Mouse (Mus musculus) monocyte, adult 5-6 weeks (primary cell): ENCODE results near the gene Rpn1. TPM values are rescaled to one million over a fixed set of nuclear protein-coding genes. Genes with fewer than 3 reads are reported as not detected.

Source experiments
- ATAC-seq: fragments of 153-309, 156-312 bp; replicated peaks from 2 replicates; pipeline ENCODE4 v1.8.0; 2017; ENCODE audit warnings: mild to moderate bottlenecking; ENCODE audit not compliant: low TSS enrichment, insufficient number of reproducible peaks, severe bottlenecking, poor library complexity, low FRiP score
- total RNA-seq: library from RNA; stranded (forward); fragments of 200-1000, 200-491, 200-594 nt; gene quantifications from 3 replicates; pipeline ENCODE4 v1.2.3, GENCODE M21; 2017

Rpn1 gene
- total RNA-seq, result 66.8 to 91.7 TPM (median 77.6 TPM) in 3 replicates

DNA sequence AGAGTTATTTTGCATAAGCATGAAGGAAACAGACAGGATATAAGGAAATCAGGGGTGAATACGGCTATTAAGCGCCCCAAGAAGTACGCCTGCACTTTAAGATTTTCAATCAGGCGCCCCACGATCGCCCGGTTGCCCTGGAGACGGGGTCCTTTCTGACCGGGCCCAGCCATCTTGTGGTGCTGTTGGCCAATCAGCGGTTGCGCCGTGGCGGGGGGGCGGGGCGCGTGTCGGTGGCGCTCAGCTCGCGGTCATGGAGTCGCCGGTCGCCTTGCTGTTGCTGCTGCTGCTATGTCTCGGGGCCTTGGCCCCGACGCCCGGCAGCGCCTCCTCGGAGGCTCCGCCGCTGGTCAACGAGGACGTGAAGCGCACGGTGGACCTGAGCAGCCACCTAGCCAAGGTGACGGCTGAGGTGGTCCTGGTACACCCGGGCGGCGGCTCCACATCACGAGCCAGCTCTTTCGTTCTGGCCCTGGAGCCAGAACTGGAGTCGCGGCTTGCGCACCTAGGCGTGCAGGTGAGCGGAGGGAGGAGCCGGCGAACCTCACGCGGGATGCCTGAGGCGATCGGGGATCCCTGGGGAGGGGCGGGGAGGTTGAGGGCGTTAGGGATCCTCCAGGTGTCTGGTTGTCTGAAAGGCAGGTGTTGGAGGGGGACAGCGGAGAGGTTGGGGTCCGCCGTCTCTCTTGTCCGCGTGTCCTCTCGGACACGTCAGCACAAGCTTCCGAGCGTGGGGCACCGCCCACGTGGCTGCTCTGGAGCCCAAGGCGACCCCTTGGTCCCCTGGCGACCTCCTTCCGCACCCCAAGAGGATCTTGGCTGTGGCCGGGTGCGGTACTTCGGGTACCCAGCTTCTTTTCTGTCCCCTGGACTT, at the start of gene Rpn1:
Rpn1 (plus strand) TSS at position 205 of the 874 bp plus-strand sequence.
- ATAC-seq, result peak; percentile 95

DNA sequence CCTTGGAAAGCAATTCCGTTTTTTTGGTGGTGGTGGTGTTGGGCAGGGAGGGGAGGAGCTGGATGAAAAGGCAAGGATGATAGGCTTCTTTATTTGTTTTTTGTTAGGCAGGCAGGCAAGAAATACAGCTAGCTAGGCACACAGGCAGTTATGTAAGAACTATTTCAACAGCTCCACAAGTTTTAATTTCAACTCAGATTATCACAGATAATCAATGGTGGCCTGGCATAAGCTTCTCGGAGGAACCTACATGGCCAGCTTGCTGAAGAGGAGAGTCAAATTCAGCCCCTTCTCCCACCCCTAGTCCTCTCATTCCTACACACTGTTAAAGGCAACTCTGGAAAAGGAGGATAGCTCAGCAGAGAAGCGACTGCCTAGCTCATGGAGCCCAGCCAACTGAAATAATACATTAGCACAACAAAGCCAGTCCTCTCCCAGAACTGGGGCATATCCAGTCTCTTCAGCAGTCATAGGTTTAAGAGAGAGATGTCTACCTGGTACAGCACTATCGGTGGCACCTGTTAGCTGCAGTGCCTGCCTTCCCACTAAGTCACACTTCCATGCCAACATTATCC, 46.7 kb upstream of the Rpn1 start:
- no peak for ATAC-seq

GRCm38 (mm10) chr6:88039426-88039825, 44.9 kb upstream of the Rpn1 start:
- ATAC-seq, result no peak

DNA sequence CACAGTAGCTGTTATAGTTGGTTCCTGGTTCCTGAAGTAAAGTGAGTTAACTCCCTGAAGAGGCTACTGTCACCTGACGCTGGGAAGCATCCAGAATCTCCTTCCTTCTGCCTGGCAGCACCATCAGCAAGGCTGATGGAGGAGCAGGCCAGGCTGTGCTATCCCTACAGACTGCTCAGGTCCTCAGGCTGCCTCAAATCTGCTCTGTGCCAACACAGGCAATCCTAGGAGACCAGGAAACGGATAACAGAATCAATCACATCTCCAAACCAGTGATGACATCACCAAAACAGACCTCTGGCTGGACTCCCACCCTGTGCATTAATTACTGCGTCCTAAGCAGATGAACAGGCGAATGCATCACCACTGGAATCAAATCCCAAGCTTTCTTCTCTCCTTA, 43.1 kb upstream of the Rpn1 start:
- no peak for ATAC-seq

GRCm38 (mm10) chr6:88042336-88042735, 41.9 kb upstream of the Rpn1 start:
- ATAC-seq, result no peak

- ATAC-seq, result no peak
These were observed 40.1 kb upstream of the Rpn1 start for GRCm38 (mm10) chr6:88044234-88044576.

- peak; percentile 98 for ATAC-seq
These were observed 39.5 kb upstream of the Rpn1 start, which contains the start of gene Rab7 for GRCm38 (mm10) chr6:88044577-88045405. TSS of gene Rab7 (minus strand) at chr6:88045270.

GRCm38 (mm10) chr6:88045406-88045766, 38.9 kb upstream of the Rpn1 start:
- ATAC-seq, result no peak

- no peak for ATAC-seq
These were observed 36.4 kb upstream of the Rpn1 start for GRCm38 (mm10) chr6:88047853-88048252.

DNA sequence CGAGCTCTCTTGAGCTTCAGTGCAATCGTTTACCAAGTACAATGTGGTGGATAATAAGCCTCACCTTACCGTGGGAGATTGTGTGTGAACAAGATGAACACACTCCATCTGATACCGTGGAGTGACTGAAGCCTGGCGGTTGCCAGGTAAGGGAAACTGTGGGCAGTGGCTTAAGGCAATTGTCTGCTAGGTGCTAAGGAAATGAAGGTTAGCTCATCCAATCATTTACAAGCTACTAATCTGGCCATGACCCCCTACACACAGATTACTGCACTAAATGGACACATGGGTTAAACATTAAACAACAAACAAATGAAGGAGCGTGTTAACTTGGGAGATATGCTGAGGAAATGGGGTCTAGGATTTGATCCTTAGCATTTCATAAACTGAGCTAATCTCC, 35.3 kb upstream of the Rpn1 start:
- no peak for ATAC-seq

DNA sequence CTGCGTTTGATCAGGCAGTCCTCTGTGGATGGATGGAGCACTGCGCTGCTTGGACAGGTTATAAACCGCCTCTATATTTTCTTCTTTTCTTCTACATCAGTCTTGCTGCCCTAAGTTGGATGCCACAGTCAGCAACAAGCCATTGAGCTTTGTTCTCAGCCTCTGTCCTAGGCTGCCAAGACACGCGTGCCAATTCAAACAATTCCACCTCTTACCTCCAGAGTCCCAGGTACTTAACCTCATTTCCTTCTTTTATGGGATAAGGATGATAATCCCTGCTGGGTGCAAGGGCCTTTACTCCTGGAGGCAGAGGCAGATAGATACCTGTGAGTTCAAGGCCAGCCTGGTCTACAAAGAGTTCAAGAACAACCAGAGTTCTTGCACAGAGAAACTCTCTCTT, 33.1 kb upstream of the Rpn1 start:
- no peak for ATAC-seq

GRCm38 (mm10) chr6:88053228-88054080, 30.8 kb upstream of the Rpn1 start:
- no peak; the same call in 1 of the 2 replicates for ATAC-seq

DNA sequence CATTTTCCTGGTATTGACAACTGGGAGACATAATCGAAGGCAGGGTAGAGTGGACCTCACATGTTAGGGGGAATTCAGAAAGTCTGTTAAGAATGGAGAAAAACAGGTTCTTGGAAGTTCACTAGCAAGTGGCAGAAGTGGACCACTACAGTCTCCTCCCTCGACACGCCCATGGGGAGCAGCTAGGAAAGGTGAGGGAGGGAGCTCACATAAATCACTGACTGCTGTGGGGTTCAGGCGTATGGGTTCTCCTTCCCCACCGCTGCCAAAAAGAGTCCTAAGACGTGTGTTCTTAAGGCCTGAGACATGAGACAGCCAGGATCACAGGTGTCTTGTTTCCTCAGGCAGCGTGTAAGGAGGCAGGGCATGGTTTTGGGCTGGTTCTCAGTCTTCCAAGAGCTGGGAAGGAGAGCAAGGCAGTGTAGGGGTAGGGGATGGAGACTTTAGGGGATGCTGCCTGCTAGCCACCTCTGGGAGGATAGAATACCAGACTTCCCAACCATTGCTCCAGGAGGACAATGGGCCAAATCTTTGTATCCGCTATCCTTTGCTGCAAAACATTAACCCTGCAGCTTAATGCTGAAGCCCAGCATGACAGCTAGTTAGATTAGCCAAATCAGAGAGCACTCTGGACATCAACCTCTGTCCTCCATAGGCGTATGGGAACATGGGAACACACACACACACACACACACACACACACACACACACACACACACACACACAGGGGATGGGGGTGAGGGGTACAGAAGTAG, 30.0 kb upstream of the Rpn1 start:
- ATAC-seq, result no peak

DNA sequence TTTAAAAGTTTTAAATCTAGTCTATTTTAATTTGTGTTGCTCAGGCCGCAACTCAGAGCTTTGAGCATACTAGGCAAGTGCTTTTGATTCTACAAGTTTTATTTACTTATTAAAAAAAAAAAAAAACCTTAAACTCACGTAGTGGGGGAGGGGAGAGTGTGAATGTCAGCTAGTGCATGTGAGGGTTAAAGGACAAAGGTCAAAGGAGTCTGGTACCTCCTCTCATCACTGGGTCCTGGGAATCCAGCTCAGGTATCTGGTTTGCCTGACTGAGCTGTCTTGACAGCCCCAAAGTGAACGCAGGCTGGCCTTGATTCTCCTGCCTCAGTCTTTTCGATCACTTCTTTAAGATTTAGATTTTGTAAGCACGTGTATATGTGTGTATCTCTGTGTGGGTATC, 28.6 kb upstream of the Rpn1 start:
- ATAC-seq, result no peak

DNA sequence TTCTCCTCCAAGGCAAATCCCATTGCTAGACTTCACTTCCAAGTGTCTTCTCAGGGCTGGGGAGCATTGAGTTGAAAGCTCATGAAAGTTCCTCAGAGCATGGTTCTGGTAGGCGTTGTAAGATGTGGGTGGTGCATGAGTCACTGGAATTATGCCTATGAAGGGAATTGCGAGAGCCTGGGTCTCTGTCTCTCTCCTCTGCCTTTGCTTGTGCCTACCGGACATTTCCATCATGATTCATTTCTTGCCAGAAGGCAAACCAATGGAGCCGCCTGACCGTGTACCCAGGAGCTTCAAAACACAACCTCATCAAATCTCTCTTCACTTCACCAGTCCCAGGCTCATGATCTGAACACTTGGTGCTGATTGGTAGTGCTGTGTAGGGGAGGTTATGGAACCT, 27.4 kb upstream of the Rpn1 start:
- no peak for ATAC-seq

GRCm38 (mm10) chr6:88059903-88060302, 24.4 kb upstream of the Rpn1 start:
- no peak for ATAC-seq

DNA sequence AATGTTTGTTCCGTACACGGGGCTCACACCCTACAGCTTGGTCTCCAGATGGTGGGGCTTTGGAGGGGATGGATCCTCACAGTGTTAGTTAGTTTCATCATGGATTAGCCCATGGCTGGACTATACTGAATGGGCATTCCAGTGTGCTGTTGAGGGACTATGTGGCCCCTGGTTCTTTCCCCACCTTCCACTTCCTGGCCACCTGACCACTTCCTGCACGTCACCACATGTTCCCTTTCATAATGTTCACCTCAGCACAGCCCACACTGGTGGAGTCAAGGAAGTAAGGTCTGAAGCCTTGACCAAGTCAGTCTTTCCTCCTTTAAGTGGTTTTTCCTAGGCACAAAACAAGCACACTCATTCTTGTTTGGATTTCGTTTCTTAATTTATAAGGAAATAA, 23.7 kb upstream of the Rpn1 start:
- peak; percentile 80 for ATAC-seq

- ATAC-seq, result no peak
These were observed 22.9 kb upstream of the Rpn1 start for GRCm38 (mm10) chr6:88061406-88061805.
